Mouse (Mus musculus): Measurements from ENCODE around the gene Lrrc28.

The Lrrc28 gene

DNA sequence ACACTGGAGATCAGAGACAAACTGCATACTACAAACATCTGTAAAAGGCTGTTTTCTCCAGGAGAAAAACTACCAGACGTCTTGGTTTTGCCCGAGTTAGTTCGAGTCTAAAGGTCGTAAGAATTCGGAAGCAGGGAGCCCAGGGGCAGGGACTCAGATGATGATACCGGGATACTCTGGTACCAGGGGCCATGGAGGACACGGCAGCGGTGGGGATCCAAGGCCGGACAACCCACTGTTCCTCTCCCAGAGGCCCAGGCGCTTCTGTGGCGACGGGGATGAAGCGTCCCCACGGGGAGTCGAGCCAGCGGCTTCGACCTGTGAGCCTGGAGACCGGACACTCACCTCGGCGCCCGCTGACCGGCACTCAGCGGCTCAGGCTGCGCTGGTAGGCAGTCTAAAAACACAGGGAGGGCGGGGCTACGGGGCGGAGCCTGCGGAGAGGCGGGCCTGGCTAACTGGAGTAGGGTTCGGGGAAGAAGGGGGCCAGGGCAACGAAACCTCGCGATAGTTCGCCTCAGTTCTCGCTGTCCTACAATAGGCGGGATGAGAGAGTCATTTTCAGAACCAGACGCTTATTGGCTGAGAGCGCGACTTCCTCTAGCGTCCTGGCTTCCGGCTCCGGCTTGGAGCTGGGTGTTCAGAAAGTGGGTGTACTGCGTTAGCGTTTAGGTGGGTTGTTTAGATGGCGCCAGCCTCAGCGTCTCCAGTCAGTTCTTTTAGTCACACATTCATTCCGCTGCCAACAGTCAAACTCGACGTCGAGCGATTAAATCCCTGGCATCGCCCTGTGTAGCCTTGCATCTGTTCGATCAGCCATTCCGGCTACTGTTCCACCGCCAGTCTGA is at the start of gene Lrrc28:
Gene Lrrc28, minus strand, starts transcription at position 436 of the 848 bp plus-strand sequence.
- peak; percentile 98 for DNase-seq (ENCODE audit: extremely low spot score, low read depth, low spot score)

DNA sequence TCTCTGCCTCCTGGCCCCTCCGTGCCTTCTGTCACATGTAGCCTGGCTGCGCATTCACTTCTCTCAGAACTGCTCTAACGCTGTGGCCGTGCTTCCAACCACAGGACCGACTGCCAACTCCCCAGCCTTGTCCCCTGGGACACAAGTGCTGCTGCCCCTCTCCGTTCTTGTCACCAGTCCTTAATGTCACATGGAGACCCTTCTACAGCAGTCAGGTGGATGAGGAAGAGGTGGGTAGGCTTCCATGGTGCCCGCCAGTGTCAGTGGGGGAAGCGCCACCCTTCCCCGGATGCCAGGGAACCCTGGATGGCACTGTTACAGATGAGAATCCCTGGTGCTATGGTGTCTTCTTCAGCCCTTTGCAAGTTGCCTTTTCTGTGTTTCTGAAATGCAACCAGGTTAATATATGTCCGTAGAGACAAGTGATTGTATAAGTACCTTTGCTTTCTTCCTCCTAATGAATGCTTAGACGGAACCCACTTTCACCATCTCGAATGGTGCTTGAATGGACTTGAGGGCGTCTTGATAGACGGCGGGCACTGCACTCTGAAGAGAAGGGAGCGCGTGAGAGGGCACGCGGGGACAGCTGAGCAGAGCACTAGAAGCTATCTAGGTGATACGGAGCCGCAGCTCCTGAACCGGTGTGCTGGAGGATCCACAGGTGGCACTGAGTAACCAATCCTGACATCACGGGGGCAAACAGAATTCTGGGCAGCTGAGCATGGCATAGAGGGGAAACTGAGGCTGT is 47.9 kb upstream of the Lrrc28 start:
- no peak for DNase-seq (ENCODE audit: extremely low spot score, low read depth, low spot score)

DNA sequence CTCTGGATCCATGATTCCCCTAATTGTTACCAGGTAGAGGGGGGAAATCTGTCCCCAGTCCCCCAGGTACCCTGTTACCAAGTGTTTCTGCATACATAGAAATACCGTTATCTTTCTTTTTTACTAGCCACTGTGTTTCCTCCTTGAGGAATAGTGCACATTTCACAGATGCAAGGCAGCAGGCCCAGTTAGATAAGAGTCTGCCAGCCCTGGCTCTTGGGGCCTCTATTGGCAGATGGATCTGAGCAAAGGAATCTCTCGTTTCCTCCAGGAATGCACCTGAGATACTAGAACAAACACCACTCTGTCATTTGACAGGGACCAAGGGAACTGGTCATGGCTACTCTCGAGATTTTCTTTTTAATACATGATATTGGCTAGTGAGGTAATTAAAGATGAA is 47.1 kb upstream of the Lrrc28 start:
- DNase-seq (ENCODE audit: extremely low spot score, low read depth, low spot score) = no peak

DNA sequence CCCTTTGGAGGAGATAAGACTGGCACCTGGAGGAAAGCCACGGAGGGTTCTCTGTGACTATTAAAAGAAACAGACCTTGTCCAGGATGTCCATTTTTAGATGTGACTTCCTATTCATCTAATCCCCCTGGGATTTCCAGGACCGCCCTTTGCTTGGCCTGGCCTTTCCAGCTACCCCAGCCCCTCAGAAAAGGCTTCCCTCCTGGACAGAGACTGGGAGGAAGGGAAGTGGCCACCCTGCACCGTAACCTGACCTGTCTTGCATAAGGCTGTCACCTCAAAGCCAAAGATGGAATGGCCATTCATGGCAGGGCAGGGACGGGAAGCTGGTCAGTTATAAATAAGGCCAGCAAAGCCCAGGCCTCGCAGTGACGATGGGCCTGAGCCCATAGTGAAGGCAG is 46.0 kb upstream of the Lrrc28 start:
- no peak for DNase-seq (ENCODE audit: extremely low spot score, low read depth, low spot score)

DNA sequence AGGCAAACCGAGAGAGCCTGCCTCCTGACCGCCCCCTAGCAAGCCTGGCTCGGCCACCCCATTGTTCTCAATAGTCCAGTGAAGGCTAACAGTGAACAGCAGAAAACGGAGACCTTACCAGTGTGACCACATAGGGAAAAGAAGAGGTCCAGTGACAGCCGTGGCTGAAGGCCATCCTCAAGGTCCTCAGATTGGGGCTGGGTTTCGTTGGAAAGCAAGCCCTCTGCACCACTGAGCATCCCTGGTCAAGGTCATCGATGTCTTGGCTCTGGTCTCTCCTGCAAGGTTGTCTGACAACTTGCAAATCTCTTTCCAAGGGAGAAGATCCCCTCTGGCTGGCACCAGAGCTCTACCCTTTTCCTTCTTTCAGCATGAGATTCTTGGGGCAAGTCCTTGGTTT is 44.7 kb upstream of the Lrrc28 start:
- DNase-seq (ENCODE audit: extremely low spot score, low read depth, low spot score) = no peak

DNA sequence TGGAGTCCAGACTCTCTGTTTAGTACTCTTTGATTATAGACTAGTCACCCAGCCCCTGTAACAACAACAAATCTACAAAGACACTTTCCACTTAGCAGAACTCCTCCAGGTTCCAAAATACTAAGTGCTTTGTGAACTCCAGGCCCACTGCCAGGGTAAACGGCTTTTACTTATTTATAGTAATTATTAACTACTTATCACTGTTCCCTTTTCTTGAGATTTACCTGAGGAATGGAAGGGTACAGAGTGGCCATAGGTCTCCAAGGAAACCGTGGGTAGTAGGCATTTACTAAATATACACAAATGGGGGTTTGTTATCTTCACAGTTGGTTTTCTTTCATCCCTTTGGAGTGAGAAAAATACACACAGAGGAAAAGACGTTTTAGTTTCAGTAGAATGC is 43.2 kb upstream of the Lrrc28 start:
- no peak for DNase-seq (ENCODE audit: extremely low spot score, low read depth, low spot score)

DNA sequence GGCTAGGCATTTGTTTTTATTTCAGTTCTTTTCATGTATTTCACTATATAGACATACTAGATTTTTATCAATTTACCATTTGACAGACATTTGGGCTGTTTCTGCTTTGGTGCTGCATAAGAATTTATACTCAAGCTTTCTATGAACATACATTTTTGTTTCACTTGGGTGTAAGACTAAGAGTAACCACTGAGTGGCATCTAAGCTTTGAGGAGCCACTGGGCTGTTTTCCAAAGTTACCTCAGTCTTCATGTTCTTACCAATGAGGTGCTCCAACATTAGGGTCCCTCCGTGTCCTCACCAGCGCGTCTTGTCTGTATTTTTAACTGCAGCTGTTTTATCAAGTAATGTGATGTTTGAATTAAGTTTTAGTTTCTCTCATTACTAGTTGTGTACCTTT is 41.5 kb upstream of the Lrrc28 start:
- no peak for DNase-seq (ENCODE audit: extremely low spot score, low read depth, low spot score)

DNA sequence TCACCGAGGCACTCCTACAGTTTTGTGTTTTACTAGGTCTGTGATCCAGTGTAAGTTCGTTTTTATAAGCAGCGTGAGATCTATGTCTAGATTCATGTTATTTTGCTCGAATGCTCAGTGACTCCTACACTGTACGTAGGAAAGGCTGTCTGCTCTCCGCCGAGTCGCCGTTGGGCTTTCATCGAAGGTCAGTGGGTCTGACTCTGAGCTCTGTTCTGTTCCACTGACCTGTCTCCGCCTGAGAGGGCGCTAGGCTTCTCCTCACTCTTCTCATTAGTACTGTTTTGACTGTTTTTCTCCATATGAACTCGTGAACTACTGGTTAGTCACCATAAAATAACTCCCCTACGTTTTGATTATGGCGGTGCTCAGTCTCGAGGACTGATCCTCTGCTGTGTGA is 37.9 kb upstream of the Lrrc28 start:
- no peak for DNase-seq (ENCODE audit: extremely low spot score, low read depth, low spot score)

DNA sequence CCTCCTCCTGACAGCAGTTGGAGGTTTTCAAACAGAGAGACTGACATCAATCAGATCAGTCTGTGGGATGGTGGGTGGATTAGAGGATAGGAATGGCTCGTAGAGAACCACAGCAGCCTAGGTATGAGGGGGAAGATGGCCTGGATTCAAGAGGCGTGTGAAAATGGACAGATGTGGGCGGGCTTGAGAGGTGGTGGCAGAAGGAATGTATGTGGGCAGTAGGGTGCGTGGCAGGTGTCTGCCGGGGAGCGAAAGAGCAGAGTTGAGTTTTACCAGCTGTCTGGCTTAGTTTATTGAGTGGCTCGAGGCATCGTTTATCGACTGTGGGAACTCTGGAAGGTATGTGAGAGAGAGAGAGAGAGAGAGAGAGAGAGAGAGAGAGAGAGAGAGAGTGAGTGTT is 36.0 kb upstream of the Lrrc28 start:
- DNase-seq (ENCODE audit: extremely low spot score, low read depth, low spot score) = no peak

DNA sequence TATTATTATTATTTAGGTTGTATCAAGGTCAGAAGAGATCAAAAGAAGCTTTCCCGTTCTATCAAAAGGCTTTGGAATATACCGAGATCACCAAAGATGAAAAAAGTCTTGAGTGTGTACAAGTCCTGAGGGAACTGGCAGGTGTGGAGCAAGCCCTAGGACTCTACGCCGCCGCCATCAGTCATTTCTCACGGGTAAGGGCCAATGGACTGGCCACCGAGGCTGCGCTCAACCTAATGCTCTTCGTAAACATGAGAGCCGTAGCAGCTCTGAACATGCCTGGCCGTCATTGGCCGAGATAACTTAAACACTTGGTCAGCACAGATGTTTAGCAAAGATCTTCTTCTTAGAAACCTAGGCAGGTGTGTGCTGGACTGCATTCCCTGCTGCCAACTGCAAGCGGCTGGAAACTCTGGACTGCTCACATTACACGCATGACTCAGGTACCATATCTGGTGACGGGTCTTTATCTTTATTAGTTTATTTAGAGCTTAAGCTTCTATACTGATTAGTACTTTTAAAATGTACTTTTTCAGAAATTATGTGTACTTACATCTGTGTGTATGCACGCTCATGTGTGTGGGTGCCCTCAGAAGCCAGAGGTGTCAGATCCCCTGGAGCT is 33.9 kb upstream of the Lrrc28 start:
- DNase-seq (ENCODE audit: extremely low spot score, low read depth, low spot score) = no peak

DNA sequence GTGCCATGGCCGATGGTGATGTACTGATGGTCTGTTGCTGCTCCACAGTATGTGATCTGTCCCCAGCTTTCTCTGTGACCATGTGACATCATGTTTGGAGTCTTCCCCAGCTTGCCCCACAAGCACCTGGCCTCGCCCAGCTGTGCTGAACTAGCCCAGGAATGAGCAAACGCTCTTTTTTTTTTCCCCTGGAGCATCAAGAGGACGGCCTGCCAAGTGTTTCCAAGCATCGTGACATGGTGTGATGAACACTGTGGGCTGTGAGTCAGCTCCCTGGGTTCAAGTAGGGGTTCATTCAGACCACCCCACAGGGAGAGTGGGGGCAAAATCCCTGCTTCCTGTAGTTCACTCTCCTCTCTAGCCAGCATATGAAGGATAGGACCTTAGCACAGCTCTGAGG is 28.6 kb upstream of the Lrrc28 start:
- DNase-seq (ENCODE audit: extremely low spot score, low read depth, low spot score) = no peak

DNA sequence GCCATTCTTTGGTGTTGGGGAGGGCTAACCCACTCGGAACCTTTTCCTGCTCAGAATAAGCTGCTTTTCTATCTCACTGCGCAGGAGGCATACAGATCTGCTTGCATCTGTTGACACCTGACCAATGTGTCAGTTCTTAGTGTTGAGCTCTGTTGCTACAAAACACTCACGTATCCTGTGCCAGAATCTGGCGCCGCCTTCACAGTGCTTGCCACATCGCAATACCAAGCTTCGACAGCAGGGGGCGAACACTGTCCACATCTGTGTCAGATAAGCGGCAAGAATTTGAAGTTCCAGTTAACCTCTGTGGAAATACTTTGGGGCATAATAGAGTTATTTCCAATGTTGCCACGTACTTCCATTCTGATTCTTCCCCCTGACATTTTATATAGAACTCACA is 27.6 kb upstream of the Lrrc28 start:
- peak; percentile 63 for DNase-seq (ENCODE audit: extremely low spot score, low read depth, low spot score)

DNA sequence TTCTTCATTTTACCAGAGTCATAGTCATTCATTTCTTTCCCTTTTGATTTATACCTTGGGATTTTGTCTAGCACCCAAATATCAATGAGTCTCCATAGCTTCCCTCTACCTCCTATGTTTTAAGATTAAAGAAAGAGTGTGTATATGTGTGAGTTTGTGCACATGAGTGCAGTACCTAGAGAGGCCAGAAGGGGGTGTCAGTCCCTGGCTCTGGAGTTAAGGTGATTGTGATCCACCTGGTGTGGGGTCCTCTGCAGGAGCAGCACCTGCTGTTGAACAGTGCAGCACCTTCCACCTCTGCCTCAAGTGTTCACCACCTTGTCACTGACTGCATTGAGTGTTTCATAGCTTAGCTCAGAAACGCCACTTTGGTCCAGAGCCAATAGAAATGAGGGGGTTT is 25.9 kb upstream of the Lrrc28 start:
- DNase-seq (ENCODE audit: extremely low spot score, low read depth, low spot score) = no peak

DNA sequence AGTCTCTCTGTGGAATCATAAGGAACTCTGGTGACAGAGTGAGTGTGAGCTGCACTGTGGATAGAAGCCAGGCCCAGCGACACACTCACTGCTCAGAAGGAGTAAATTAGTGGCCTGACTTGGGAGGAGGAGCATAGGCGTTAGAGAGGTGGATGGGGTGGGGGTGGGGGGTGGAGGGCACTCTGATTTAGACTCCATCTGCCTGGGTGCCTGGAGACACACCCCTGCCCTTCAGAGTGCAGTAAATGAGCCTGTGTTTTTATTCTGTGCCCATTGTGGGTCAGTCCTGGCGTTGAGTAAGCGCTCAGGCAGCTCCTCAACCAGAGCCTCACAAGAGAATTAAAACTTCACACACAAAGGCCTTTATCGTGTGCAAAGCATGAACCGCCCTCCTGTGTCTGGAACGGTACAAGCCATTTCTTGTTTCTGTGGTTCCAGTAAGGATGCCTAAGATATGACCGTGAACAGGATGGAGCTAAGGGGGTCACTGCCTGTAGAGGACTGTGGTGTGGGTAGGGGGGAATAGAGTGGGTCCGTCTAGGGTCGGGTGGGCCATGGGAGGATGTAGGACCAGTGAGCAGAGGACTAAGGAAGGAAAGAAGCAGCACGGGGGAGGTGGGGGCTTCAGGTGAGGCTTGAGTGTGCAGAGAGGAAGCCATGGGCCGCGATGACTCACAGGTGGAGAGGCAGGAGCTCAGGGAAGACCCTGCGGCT is 19.1 kb upstream of the Lrrc28 start:
- no peak for DNase-seq (ENCODE audit: extremely low spot score, low read depth, low spot score)

DNA sequence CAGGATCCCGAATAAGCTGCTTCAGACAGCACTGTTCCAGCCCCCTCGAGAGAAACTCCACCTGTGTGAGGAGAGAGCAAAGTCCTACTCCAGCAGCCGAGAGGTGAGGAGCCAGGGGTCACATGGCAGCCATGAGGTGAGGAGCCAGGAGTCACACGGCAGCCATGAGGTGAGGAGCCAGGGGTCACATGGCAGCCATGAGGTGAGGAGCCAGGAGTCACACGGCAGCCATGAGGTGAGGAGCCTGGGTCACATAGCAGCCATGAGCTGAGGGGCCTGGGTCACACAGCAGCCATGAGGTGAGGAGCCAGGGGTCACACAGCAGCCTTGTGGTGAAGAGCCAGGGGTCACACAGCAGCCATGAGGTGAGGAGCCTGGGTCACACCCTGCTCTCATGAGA is 17.4 kb upstream of the Lrrc28 start:
- no peak for DNase-seq (ENCODE audit: extremely low spot score, low read depth, low spot score)

DNA sequence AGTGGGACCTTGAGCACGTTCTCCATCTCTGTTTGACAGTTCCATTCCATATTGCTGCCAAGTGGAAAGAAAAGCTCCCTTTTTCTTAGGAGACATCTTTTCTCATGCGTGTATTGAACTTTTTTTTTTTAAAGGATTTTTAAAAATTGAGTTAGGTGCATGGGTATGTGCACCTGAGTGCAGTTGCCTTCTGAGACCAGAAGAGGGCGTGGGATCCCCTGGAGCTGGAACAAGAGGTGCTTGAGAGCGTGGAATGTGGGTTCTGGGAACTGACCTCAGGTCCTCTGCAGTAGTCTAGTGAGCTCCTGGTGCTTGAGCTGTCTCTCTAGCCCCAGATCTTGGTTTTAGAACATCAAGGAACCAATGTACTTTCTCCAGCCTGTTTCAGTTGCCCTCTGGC is 13.0 kb upstream of the Lrrc28 start:
- no peak for DNase-seq (ENCODE audit: extremely low spot score, low read depth, low spot score)

DNA sequence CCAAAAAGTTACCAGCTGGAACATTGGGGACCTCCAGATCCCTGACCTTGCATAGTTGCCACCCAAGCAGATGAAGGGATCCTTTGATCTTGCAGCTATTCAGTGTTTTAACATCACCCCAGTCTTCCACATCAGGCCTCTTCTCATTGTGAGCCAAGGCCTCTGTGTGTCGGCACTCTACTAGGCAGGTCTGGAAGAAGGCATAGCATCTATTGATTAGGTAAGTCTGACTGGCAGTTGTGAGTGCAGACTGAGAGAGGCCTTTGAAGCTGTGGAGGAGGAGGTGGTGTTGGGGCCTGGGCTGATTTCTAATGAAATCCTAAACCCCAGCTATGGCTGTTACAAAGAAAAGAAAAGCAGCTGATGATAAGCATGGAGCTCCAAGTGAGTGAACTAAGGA is 10.1 kb upstream of the Lrrc28 start:
- DNase-seq (ENCODE audit: extremely low spot score, low read depth, low spot score) = no peak

DNA sequence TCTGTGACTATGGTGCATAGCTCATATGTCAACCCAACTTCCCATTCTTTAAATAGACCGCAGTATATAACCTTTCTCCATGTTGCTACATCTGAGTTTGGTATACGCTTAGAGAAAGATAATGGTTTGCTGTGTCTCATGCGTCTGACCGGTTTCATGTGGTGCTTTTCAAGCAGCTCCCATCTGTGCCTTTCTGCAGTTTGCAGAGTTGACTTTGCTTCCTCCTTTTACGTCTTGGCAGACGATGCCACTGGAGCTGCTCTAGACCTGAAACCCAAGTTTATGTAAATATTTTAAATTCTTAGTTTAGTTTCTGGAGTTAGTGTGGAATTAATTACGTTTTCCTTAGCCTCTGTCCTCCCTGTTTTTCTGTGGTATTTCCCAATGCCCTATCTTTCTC is 9.6 kb upstream of the Lrrc28 start:
- DNase-seq (ENCODE audit: extremely low spot score, low read depth, low spot score) = no peak

DNA sequence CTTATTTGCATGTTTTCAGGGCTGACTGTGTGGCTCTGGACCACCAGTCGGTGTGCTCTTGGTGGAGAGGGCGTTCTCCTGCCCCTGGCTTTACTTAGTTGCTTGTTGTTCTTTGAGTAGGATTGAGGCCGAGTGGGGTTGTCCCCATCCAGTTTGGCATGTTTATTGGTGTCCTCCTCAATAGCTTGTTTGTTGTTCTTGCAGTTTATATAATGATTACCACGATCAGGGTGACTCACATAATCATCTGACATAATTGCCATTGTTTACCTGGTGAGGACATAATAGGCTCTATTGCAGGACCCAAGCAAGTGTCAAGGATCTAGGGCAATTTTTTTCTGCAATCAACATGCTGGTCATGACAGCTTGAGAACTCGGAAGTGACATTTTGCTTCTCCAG is 7.1 kb upstream of the Lrrc28 start:
- no peak for DNase-seq (ENCODE audit: extremely low spot score, low read depth, low spot score)

DNA sequence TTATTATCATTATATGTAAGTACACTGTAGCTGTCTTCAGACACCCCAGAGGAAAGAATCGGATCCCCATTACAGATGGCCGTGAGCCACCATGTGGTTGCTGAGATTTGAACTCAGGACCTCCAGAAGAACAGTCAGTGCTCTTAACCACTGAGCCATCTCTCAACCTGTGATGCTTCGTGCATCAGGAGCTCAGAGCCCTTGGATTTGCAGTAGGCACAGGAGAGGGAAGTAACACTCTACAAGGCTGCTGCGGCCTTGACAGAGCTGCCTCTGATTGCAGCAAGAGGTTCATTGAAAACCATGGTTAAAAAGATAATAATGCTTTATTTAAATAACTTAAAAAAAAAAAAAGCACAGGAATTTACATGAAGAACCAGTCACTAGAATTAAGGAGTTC is 3.3 kb upstream of the Lrrc28 start:
- no peak for DNase-seq (ENCODE audit: extremely low spot score, low read depth, low spot score)

DNA sequence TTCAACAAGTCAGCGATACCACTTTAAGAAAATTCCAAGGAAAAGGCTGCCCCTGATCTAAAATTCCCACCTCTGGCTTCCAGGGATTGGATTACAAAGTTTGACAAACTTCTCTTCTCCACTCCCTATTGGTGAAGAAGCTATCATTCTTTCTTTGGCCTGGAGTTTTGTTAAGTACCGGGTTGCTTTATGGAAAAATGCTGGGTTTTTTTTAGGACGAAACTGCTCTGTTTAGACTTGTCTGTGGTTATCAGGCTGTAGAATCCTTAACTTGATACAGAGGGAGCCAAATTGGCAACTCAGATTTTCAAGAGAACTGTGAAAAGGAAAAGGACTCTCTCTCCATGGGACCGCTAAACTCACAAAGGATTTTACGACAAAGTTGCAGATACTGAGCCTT is 2.2 kb upstream of the Lrrc28 start, which contains the start of gene Ttc23:
Gene Ttc23, plus strand, starts transcription at position 134 of the 400 bp plus-strand sequence.
- DNase-seq (ENCODE audit: extremely low spot score, low read depth, low spot score) = peak; percentile 89

Data from hindlimb bud, embryonic 11.5 days (tissue).